Mouse (Mus musculus): ENCODE results near the gene Olfr521. TPM values are rescaled to one million over a fixed set of nuclear protein-coding genes. Genes with fewer than 3 reads are reported as not detected.
"Not testable (repeated sequence)": the region's sequence is repeated elsewhere in the genome, so short reads cannot be mapped to it uniquely, and the experiment has no call there.

Olfr521 gene
- polyA plus RNA-seq, 1 experiment from 2014 or later: not detected

DNA sequence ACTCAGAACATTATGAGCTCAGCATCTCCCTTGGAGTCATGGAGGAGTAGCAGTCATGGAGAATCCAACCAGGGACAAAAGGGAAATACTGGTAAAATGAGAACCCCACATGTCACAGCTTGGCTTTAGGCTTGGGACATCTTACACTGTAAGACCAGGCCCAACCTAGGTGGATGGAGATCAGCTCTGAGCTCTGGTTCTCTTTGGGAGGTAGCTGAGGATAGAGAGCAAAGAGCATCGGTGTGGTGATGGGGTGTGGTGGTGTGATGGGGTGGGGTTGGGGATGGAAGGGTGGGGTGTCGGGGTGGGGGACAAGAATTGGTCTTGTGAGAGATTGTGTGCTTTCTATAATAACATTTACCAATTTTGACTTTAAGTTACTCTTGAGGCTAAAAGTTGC lies 47.5 kb downstream of the Olfr521 start:
- Histone ChIP-seq H3K9ac (replicated peaks; ENCODE audit: low read length) (no peak overlapping the region), H3K4me3 (ENCODE audit: low read depth, low read length) (no peak overlapping the region), H3K9me3 (replicated peaks; ENCODE audit: control insufficient read depth, low read length) (no peaks in the 10 kb centered on the region), H3K36me3 (replicated peaks; ENCODE audit: control insufficient read depth, insufficient read depth, low read depth, low read length) (no peaks in the 10 kb centered on the region), H3K4me1 (ENCODE audit: control insufficient read depth, insufficient read depth, low read length) (no peaks in the 10 kb centered on the region), H3K4me2 (ENCODE audit: low read depth, low read length) (no peak overlapping the region), H3K27ac (replicated peaks; ENCODE audit: low read depth, low read length) (no peak overlapping the region), H3K27me3 (ENCODE audit: control insufficient read depth, insufficient read depth, low read length) (no peaks in the 10 kb centered on the region)
- ATAC-seq (replicated peaks; ENCODE audit: insufficient number of reproducible peaks, low FRiP score, low TSS enrichment, low read depth): no peak
- 91% methylated on average over 2 of the region's 2 CpGs for WGBS
- DNase-seq (ENCODE audit: low spot score): no peak

GRCm38 (mm10) chr7:99811661-99812060 lies 48.4 kb downstream of the Olfr521 start:
- no peak overlapping the region for H3K4me2 ChIP-seq (ENCODE audit: low read depth, low read length)
- H3K9me3 ChIP-seq (replicated peaks; ENCODE audit: control insufficient read depth, low read length): no peaks in the 10 kb centered on the region
- no peaks in the 10 kb centered on the region for H3K27me3 ChIP-seq (ENCODE audit: control insufficient read depth, insufficient read depth, low read length)
- 83% methylated on average over 4 of the region's 4 CpGs for WGBS
- ATAC-seq (replicated peaks; ENCODE audit: insufficient number of reproducible peaks, low FRiP score, low TSS enrichment, low read depth) (no peak), DNase-seq (ENCODE audit: low spot score) (no peak)
- H3K4me3 ChIP-seq (ENCODE audit: low read depth, low read length): no peak overlapping the region
- H3K36me3 ChIP-seq (replicated peaks; ENCODE audit: control insufficient read depth, insufficient read depth, low read depth, low read length): no peaks in the 10 kb centered on the region
- no peak overlapping the region for H3K27ac ChIP-seq (replicated peaks; ENCODE audit: low read depth, low read length)
- H3K9ac ChIP-seq (replicated peaks; ENCODE audit: low read length): no peak overlapping the region
- H3K4me1 ChIP-seq (ENCODE audit: control insufficient read depth, insufficient read depth, low read length): no peaks in the 10 kb centered on the region

DNA sequence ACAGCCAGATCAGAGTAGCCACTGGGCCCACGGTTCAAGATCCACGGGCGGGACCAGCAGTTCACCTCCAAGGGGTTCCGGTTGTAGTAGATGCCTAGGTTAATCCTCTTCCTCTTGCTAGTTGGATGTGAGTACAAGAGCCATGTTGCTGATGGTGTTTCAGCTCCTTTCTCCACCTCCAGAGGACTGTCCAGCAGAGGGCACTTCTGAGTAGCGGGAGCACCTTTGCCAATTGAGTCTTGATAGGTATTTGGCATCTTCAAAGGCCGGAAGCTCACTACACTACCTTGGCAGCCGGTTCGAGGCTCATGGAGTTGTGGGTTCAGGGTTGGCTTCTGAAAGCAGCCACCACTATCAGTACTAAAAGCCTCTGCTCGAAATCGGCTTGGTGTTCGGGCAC lies 50.1 kb downstream of the Olfr521 start:
- ATAC-seq (replicated peaks; ENCODE audit: insufficient number of reproducible peaks, low FRiP score, low TSS enrichment, low read depth): no peak
- 87% methylated on average over 11 of the region's 11 CpGs for WGBS
- no peaks in the 10 kb centered on the region for H3K9me3 ChIP-seq (replicated peaks; ENCODE audit: control insufficient read depth, low read length)
- no peaks in the 10 kb centered on the region for H3K36me3 ChIP-seq (replicated peaks; ENCODE audit: control insufficient read depth, insufficient read depth, low read depth, low read length)
- H3K4me2 ChIP-seq (ENCODE audit: low read depth, low read length): no peak overlapping the region
- H3K4me3 ChIP-seq (ENCODE audit: low read depth, low read length): no peak overlapping the region
- H3K27ac ChIP-seq (replicated peaks; ENCODE audit: low read depth, low read length): no peak overlapping the region
- H3K27me3 ChIP-seq (ENCODE audit: control insufficient read depth, insufficient read depth, low read length): no peaks in the 10 kb centered on the region
- no peak for DNase-seq (ENCODE audit: low spot score)
- no peaks in the 10 kb centered on the region for H3K4me1 ChIP-seq (ENCODE audit: control insufficient read depth, insufficient read depth, low read length)
- no peak overlapping the region for H3K9ac ChIP-seq (replicated peaks; ENCODE audit: low read length)

DNA sequence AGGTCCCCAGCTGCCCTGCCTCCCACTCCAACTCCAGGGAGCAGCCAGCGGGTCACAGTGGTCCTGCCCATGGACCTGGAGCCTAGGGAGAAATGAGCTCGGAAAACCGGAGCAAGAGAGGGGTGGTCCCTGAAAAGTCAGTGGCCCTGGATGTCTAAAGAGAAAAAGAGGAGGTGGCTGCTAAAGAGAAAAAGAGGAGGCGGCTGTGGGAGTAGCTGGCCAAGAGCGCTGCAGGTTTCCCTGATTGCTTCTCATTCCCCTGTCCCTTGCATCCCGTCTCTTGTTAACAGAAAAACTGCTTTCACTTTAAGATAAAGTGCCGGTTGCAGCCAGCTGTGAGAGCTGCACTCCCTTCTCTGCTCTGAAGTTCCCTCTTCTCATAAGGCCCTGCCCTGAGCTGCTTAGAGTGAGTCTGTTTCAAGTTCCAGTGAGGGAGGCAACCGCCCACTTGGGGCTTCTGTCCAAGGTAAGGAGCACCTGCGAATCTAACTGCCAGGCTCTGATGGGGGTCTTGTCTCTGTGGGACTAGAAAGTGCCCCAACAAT lies 54.9 kb downstream of the Olfr521 start:
- H3K9me3 ChIP-seq (replicated peaks; ENCODE audit: control insufficient read depth, low read length); H3K4me3 ChIP-seq (ENCODE audit: low read depth, low read length); H3K4me2 ChIP-seq (ENCODE audit: low read depth, low read length); H3K27me3 ChIP-seq (ENCODE audit: control insufficient read depth, insufficient read depth, low read length); H3K36me3 ChIP-seq (replicated peaks; ENCODE audit: control insufficient read depth, insufficient read depth, low read depth, low read length); H3K27ac ChIP-seq (replicated peaks; ENCODE audit: low read depth, low read length); H3K9ac ChIP-seq (replicated peaks; ENCODE audit: low read length); DNase-seq (ENCODE audit: low spot score); ATAC-seq (replicated peaks; ENCODE audit: insufficient number of reproducible peaks, low FRiP score, low TSS enrichment, low read depth); H3K4me1 ChIP-seq (ENCODE audit: control insufficient read depth, insufficient read depth, low read length): not testable (repeated sequence)
- WGBS: 15% methylated on average over 9 of the region's 9 CpGs

Other genes with a start within 250 kb of the Olfr521 start
- gene Arrb1, start 228.0 kb upstream of the Olfr521 start, polyA plus RNA-seq (2014; fragmentation: Nextera tagmentation; extraction: Ambion mirVana): 2.7 and 3.0 TPM in 2 replicates
- 0.49 and 0.74 TPM in 2 replicates for gene Tpbgl, start 136.4 kb upstream of the Olfr521 start, polyA plus RNA-seq (2014; fragmentation: Nextera tagmentation; extraction: Ambion mirVana)
- 0.72 and 1.4 TPM in 2 replicates for gene Slco2b1, start 52.2 kb upstream of the Olfr521 start, polyA plus RNA-seq (2014; fragmentation: Nextera tagmentation; extraction: Ambion mirVana)
- not detected in 2 replicates for gene Olfr520, start 33.2 kb upstream of the Olfr521 start, polyA plus RNA-seq (2014; fragmentation: Nextera tagmentation; extraction: Ambion mirVana)
- gene Neu3, start 64.9 kb downstream of the Olfr521 start, polyA plus RNA-seq (2014; fragmentation: Nextera tagmentation; extraction: Ambion mirVana): 1.6 and 1.7 TPM in 2 replicates
- gene Xrra1, start 95.6 kb downstream of the Olfr521 start, polyA plus RNA-seq (2014; fragmentation: Nextera tagmentation; extraction: Ambion mirVana): 0.20 and 0.52 TPM in 2 replicates
- 350 and 360 TPM in 2 replicates for gene Spcs2, start 100.0 kb downstream of the Olfr521 start, polyA plus RNA-seq (2014; fragmentation: Nextera tagmentation; extraction: Ambion mirVana)
- 6.9 and 7.4 TPM in 2 replicates for gene Rnf169, start 216.9 kb downstream of the Olfr521 start, polyA plus RNA-seq (2014; fragmentation: Nextera tagmentation; extraction: Ambion mirVana)
- 0.49 and 1.3 TPM in 2 replicates for gene Chrdl2, start 242.7 kb downstream of the Olfr521 start, polyA plus RNA-seq (2014; fragmentation: Nextera tagmentation; extraction: Ambion mirVana)